Mouse (Mus musculus): ENCODE data around the gene Ppil4. TPM values are rescaled to one million over a fixed set of nuclear protein-coding genes. Genes with fewer than 3 reads are reported as not detected.
A peak's percentile ranks its signal among the peaks of the same experiment; 100 is the strongest.

The Ppil4 gene
- polyA plus RNA-seq, 2 experiments: 9.4 to 20.7 TPM

GRCm38 (mm10) chr10:7869746-7870145 lies 77.1 kb downstream of the Ppil4 start:
- no peak for DNase-seq (ENCODE audit: low read depth in 3 of 3, low spot score in 3 of 3)
- H3K4me2 ChIP-seq (ENCODE audit: low read depth): no peak overlapping the region
- no peak overlapping the region for H3K4me3 ChIP-seq (ENCODE audit: insufficient read depth in 1 of 2, low read depth in 2 of 2, low read length in 2 of 2)
- no peak for TF ChIP-seq EP300 (IDR thresholded peaks at IDR 0.05; ENCODE audit: low read depth)
- no peak for TF ChIP-seq CTCF (IDR thresholded peaks at IDR 0.05; ENCODE audit: low read depth)
- ATAC-seq (ENCODE audit: insufficient read depth): no peak
- 66% methylated on average over 8 of the region's 8 CpGs for WGBS (ENCODE audit: insufficient replicate concordance)
- H3K27ac ChIP-seq: no peak overlapping the region
- peaks cover 16% of the 10 kb centered on the region for H3K27me3 ChIP-seq (ENCODE audit: control insufficient read depth, insufficient read depth, low read length)
- H3K9me3 ChIP-seq (ENCODE audit: control insufficient read depth, low read length): no peaks in the 10 kb centered on the region
- H3K36me3 ChIP-seq (replicated peaks; ENCODE audit: control insufficient read depth, insufficient read depth, low read depth): no peaks in the 10 kb centered on the region
- H3K9ac ChIP-seq (replicated peaks): no peak overlapping the region
- no peaks in the 10 kb centered on the region for H3K4me1 ChIP-seq (replicated peaks; ENCODE audit: control insufficient read depth in 2 of 2, insufficient read depth in 2 of 2, low read length in 1 of 2)

GRCm38 (mm10) chr10:7870571-7871315 lies 78.1 kb downstream of the Ppil4 start:
- 57% methylated on average over 11 of the region's 11 CpGs for WGBS (ENCODE audit: insufficient replicate concordance)
- Histone ChIP-seq H3K36me3 (replicated peaks; ENCODE audit: control insufficient read depth, insufficient read depth, low read depth) (no peaks in the 10 kb centered on the region), H3K4me2 (ENCODE audit: low read depth) (no peak overlapping the region), H3K9ac (replicated peaks) (no peak overlapping the region), H3K4me3 (ENCODE audit: insufficient read depth in 1 of 2, low read depth in 2 of 2, low read length in 2 of 2) (no peak overlapping the region), H3K4me1 (replicated peaks; ENCODE audit: control insufficient read depth in 2 of 2, insufficient read depth in 2 of 2, low read length in 1 of 2) (no peaks in the 10 kb centered on the region), H3K9me3 (ENCODE audit: control insufficient read depth, low read length) (no peaks in the 10 kb centered on the region), H3K27ac (no peak overlapping the region), H3K27me3 (ENCODE audit: control insufficient read depth, insufficient read depth, low read length) (peaks cover 16% of the 10 kb centered on the region)
- ATAC-seq (ENCODE audit: insufficient read depth) (no peak), DNase-seq (ENCODE audit: low read depth in 3 of 3, low spot score in 3 of 3) (peak in 1 of 3 experiments; percentile 3)
- TF ChIP-seq EP300 (IDR thresholded peaks at IDR 0.05; ENCODE audit: low read depth) (no peak), CTCF (IDR thresholded peaks at IDR 0.05; ENCODE audit: low read depth) (peak; percentile 68)

GRCm38 (mm10) chr10:7871381-7872020 lies 78.8 kb downstream of the Ppil4 start:
- no peak for TF ChIP-seq EP300 (IDR thresholded peaks at IDR 0.05; ENCODE audit: low read depth)
- Histone ChIP-seq H3K9me3 (ENCODE audit: control insufficient read depth, low read length) (no peaks in the 10 kb centered on the region), H3K4me1 (replicated peaks; ENCODE audit: control insufficient read depth in 2 of 2, insufficient read depth in 2 of 2, low read length in 1 of 2) (no peaks in the 10 kb centered on the region), H3K4me2 (ENCODE audit: low read depth) (no peak overlapping the region), H3K9ac (replicated peaks) (no peak overlapping the region), H3K36me3 (replicated peaks; ENCODE audit: control insufficient read depth, insufficient read depth, low read depth) (no peaks in the 10 kb centered on the region), H3K27ac (no peak overlapping the region), H3K4me3 (ENCODE audit: insufficient read depth in 1 of 2, low read depth in 2 of 2, low read length in 2 of 2) (no peak overlapping the region), H3K27me3 (ENCODE audit: control insufficient read depth, insufficient read depth, low read length) (peaks cover 16% of the 10 kb centered on the region)
- ATAC-seq (ENCODE audit: insufficient read depth): no peak
- DNase-seq (ENCODE audit: low read depth in 3 of 3, low spot score in 3 of 3): no peak
- 63% methylated on average over 5 of the region's 5 CpGs for WGBS (ENCODE audit: insufficient replicate concordance)

Small RNAs within 50 kb of the gene (microRNA-seq; reads per million reads assigned to microRNA genes)
- gene Mir5104: 5.5 reads per million, percentile 9 among the genes with 10 or more reads in this experiment

Other genes starting within 250 kb of the Ppil4 start
- 0.27 and 0.39 TPM in 2 replicates for gene Lrp11, start 203.1 kb upstream of the Ppil4 start, polyA plus RNA-seq (2012; rRNA removed)
- gene Lrp11, start 203.1 kb upstream of the Ppil4 start, polyA plus RNA-seq (2014; fragmentation: Nextera tagmentation; extraction: Ambion mirVana): 0.24 and 0.51 TPM in 2 replicates
- gene Nup43, start 125.4 kb upstream of the Ppil4 start, polyA plus RNA-seq (2012; rRNA removed): 15.7 and 19.7 TPM in 2 replicates
- 29.7 and 31.2 TPM in 2 replicates for gene Nup43, start 125.4 kb upstream of the Ppil4 start, polyA plus RNA-seq (2014; fragmentation: Nextera tagmentation; extraction: Ambion mirVana)
- gene Pcmt1, start 111.8 kb upstream of the Ppil4 start, polyA plus RNA-seq (2012; rRNA removed): 29.4 and 41.6 TPM in 2 replicates
- gene Pcmt1, start 111.8 kb upstream of the Ppil4 start, polyA plus RNA-seq (2014; fragmentation: Nextera tagmentation; extraction: Ambion mirVana): 95.4 and 98.7 TPM in 2 replicates
- gene Lats1, start 111.7 kb upstream of the Ppil4 start, polyA plus RNA-seq (2012; rRNA removed): 3.9 and 4.7 TPM in 2 replicates
- gene Lats1, start 111.7 kb upstream of the Ppil4 start, polyA plus RNA-seq (2014; fragmentation: Nextera tagmentation; extraction: Ambion mirVana): 2.8 and 3.7 TPM in 2 replicates
- 3.3 and 6.9 TPM in 2 replicates for gene Katna1, start 66.9 kb upstream of the Ppil4 start, polyA plus RNA-seq (2012; rRNA removed)
- gene Katna1, start 66.9 kb upstream of the Ppil4 start, polyA plus RNA-seq (2014; fragmentation: Nextera tagmentation; extraction: Ambion mirVana): 31.6 and 31.9 TPM in 2 replicates
- gene Ginm1, start 67 bp upstream of the Ppil4 start, polyA plus RNA-seq (2012; rRNA removed): 7.9 and 12.3 TPM in 2 replicates
- 26.5 and 26.9 TPM in 2 replicates for gene Ginm1, start 67 bp upstream of the Ppil4 start, polyA plus RNA-seq (2014; fragmentation: Nextera tagmentation; extraction: Ambion mirVana)
- 0.25 TPM in 2 replicates for gene Zc3h12d, start 39.6 kb downstream of the Ppil4 start, polyA plus RNA-seq (2012; rRNA removed)
- 0.15 and 0.29 TPM in 2 replicates for gene Zc3h12d, start 39.6 kb downstream of the Ppil4 start, polyA plus RNA-seq (2014; fragmentation: Nextera tagmentation; extraction: Ambion mirVana)
- 15.1 and 18.7 TPM in 2 replicates for gene Tab2, start 163.3 kb downstream of the Ppil4 start, polyA plus RNA-seq (2012; rRNA removed)
- 10.8 and 11.1 TPM in 2 replicates for gene Tab2, start 163.3 kb downstream of the Ppil4 start, polyA plus RNA-seq (2014; fragmentation: Nextera tagmentation; extraction: Ambion mirVana)